Mouse (Mus musculus): Measurements from ENCODE around the gene 2410004B18Rik.

- TF ChIP-seq CTCF (IDR thresholded peaks at IDR 0.05; ENCODE audit: low read depth) (no peak), EP300 (optimal IDR thresholded peaks at IDR 0.05) (no peak)
These were observed 14.8 kb upstream of the 2410004B18Rik start for GRCm38 (mm10) chr3:145922971-145923370.
